Mouse (Mus musculus): ENCODE data around the gene Gm28729. TPM values are rescaled to one million over a fixed set of nuclear protein-coding genes. Genes with fewer than 3 reads are reported as not detected.
"Not testable (repeated sequence)": the region's sequence is repeated elsewhere in the genome, so short reads cannot be mapped to it uniquely, and the experiment has no call there.

Gm28729 gene
- polyA plus RNA-seq, 1 experiment = 0.19 TPM

DNA sequence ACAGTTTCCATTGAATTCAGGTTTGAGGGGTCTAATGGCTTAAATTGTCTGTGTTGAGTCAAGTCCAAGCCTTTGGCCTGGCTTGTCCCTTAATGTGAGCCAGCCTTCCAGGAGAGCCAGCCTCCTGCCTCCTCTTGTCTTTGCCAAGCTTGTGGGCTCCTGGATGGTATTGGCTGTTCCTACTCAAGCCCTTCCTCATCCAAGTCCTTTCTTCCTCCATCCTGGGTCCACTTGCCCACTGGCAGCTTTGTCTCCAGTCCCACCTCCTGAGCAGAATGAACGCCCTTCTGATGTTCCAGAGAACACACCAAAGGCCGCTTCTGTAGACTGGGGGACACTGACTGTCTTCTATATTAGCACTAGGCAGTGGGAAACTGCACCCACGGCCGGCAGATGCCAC is 19.9 kb downstream of the Gm28729 start:
- Histone ChIP-seq H3K4me1 (ENCODE audit: control insufficient read depth, insufficient read depth, low read length) (peaks cover 2% of the 10 kb centered on the region), H3K4me3 (ENCODE audit: insufficient read depth, low read length) (no peak overlapping the region), H3K27ac (ENCODE audit: insufficient read depth, low read length) (no peak overlapping the region)
- TF ChIP-seq CTCF (IDR thresholded peaks at IDR 0.05; ENCODE audit: extremely low read depth, insufficient read depth, low read length) (no peak), POLR2A (IDR thresholded peaks at IDR 0.05; ENCODE audit: extremely low read depth, insufficient read depth, low read length) (no peak)

GRCm38 (mm10) chr9:96504116-96504895 is 20.8 kb downstream of the Gm28729 start:
- peaks cover 2% of the 10 kb centered on the region for H3K4me1 ChIP-seq (ENCODE audit: control insufficient read depth, insufficient read depth, low read length)
- H3K27ac ChIP-seq (ENCODE audit: insufficient read depth, low read length) = no peak overlapping the region
- no peak overlapping the region for H3K4me3 ChIP-seq (ENCODE audit: insufficient read depth, low read length)
- TF ChIP-seq POLR2A (IDR thresholded peaks at IDR 0.05; ENCODE audit: extremely low read depth, insufficient read depth, low read length) (no peak), CTCF (IDR thresholded peaks at IDR 0.05; ENCODE audit: extremely low read depth, insufficient read depth, low read length) (no peak)

DNA sequence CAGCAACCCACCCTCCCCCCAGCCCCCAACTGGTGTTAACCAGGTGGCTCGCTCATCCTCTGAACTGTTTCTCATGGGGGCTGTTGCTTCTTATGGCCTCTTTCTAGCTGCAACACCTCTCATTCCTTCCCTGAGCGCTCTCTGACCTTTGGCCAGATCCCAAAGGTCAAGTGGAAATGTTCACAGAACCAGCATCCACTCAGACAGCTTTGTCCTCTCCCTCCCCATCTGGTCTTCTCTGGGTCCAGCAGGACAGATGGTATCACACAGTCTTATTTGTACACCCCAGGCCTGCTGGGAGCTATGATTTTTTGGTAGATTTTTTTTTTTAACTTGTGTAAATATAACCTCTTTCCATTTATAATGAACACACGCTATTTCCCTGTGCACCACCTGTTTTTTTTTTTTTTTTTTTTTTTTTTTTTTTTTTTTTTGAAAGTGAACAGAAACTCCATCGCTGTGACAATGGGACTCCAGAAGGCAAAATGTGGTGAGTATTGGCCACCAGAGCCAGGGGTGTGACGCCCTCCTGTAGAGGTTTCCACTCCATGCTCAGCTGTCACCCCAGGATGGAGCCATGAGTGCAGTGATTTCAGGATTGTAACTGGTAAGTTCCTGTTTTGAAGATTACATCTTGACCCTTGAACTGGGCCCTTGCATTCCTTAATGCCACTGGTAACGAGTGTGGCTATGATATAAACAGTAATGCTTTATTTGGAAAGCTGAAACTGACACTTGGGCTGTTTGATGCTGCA is 22.0 kb downstream of the Gm28729 start:
- H3K4me3 ChIP-seq (ENCODE audit: insufficient read depth, low read length) = no peak overlapping the region
- H3K4me1 ChIP-seq (ENCODE audit: control insufficient read depth, insufficient read depth, low read length) = peaks cover 2% of the 10 kb centered on the region
- TF ChIP-seq POLR2A (IDR thresholded peaks at IDR 0.05; ENCODE audit: extremely low read depth, insufficient read depth, low read length) (no peak), CTCF (IDR thresholded peaks at IDR 0.05; ENCODE audit: extremely low read depth, insufficient read depth, low read length) (no peak)
- no peak overlapping the region for H3K27ac ChIP-seq (ENCODE audit: insufficient read depth, low read length)

GRCm38 (mm10) chr9:96501217-96501616 is 23.8 kb downstream of the Gm28729 start:
- Histone ChIP-seq H3K4me3 (ENCODE audit: insufficient read depth, low read length) (no peak overlapping the region), H3K4me1 (ENCODE audit: control insufficient read depth, insufficient read depth, low read length) (peaks cover 2% of the 10 kb centered on the region), H3K27ac (ENCODE audit: insufficient read depth, low read length) (no peak overlapping the region)
- TF ChIP-seq POLR2A (IDR thresholded peaks at IDR 0.05; ENCODE audit: extremely low read depth, insufficient read depth, low read length) = no peak
- TF ChIP-seq CTCF (IDR thresholded peaks at IDR 0.05; ENCODE audit: extremely low read depth, insufficient read depth, low read length) = no peak

GRCm38 (mm10) chr9:96493212-96493611 is 31.9 kb downstream of the Gm28729 start:
- no peak overlapping the region for H3K4me3 ChIP-seq (ENCODE audit: insufficient read depth, low read length)
- TF ChIP-seq POLR2A (IDR thresholded peaks at IDR 0.05; ENCODE audit: extremely low read depth, insufficient read depth, low read length) (no peak), CTCF (IDR thresholded peaks at IDR 0.05; ENCODE audit: extremely low read depth, insufficient read depth, low read length) (no peak)

DNA sequence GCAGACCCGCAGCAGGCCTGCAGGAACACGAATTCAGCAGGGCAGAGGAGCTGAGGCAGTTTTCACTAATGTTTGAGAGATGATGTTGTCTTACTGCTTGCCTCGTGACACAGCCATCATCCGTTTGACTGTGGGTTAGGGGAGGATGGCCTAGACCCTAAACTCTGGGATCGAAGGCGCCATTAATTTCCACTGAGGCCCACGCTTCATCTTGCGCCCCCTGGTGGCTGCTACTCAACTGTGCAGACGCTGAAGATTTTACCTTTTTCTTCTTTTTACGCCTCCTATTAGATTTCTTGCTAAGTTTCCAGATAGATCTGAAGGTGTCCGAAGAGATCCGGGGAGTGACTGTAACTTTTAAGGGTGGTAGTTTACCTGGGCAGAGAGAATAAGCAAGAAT is 33.3 kb downstream of the Gm28729 start:
- no peak overlapping the region for H3K4me3 ChIP-seq (ENCODE audit: insufficient read depth, low read length)
- no peaks in the 10 kb centered on the region for H3K4me1 ChIP-seq (ENCODE audit: control insufficient read depth, insufficient read depth, low read length)
- no peak overlapping the region for H3K27ac ChIP-seq (ENCODE audit: insufficient read depth, low read length)
- peak; percentile 55; the same call in 1 of the 2 replicates for TF ChIP-seq CTCF (IDR thresholded peaks at IDR 0.05; ENCODE audit: extremely low read depth, insufficient read depth, low read length)
- no peak for TF ChIP-seq POLR2A (IDR thresholded peaks at IDR 0.05; ENCODE audit: extremely low read depth, insufficient read depth, low read length)

More at GRCm38 (mm10) chr9:96493212-96493611, 31.9 kb downstream of the Gm28729 start:
- H3K4me1 ChIP-seq (ENCODE audit: control insufficient read depth, insufficient read depth, low read length) = no peaks in the 10 kb centered on the region
- no peak overlapping the region for H3K27ac ChIP-seq (ENCODE audit: insufficient read depth, low read length)

- not testable (repeated sequence) for H3K4me3 ChIP-seq (ENCODE audit: insufficient read depth, low read length); H3K27ac ChIP-seq (ENCODE audit: insufficient read depth, low read length); H3K4me1 ChIP-seq (ENCODE audit: control insufficient read depth, insufficient read depth, low read length)
Observed at GRCm38 (mm10) chr9:96487869-96488268, 37.2 kb downstream of the Gm28729 start.

DNA sequence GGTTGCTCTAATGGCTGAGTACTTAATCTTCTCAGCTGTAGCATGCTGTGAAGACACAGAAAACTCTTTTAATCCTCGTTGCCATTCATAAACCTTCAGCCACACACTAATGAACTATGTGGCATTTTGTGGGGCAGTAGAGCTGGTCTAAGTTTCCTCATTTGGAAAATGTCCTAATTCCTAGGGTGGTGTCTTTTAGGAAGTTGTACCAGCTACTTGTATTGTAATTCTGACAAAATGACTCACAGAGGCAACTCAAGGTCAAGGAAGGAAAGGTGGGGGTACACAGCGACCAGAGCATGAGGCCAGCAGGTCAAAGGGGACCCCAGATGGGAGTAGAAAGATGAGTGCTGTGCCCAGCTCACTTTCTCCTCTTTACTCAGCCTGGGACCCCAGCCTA is 41.4 kb downstream of the Gm28729 start:
- H3K4me3 ChIP-seq (ENCODE audit: insufficient read depth, low read length) = no peak overlapping the region
- TF ChIP-seq CTCF (IDR thresholded peaks at IDR 0.05; ENCODE audit: extremely low read depth, insufficient read depth, low read length) = no peak
- TF ChIP-seq POLR2A (IDR thresholded peaks at IDR 0.05; ENCODE audit: extremely low read depth, insufficient read depth, low read length) = no peak
- H3K27ac ChIP-seq (ENCODE audit: insufficient read depth, low read length) = no peak overlapping the region
- H3K4me1 ChIP-seq (ENCODE audit: control insufficient read depth, insufficient read depth, low read length) = no peaks in the 10 kb centered on the region

DNA sequence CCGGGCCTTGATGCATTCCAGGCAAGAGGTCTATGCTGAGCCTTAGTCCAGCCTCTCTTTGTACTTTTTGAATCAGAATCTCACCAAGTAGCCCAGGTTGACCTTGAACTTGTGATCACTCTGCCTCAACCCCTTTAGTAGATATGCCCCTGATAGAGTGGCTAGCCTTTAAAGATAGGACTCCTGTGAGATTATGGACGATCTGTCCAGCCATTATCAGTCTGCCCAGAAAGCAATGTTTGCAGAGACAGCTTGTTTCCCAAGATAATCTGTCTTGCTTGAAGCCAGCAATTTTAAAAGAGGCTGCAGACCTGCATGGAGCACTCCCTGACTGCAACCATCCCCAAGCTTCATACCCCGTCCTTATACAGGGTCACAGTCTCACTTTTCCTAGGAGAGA is 42.0 kb downstream of the Gm28729 start:
- Histone ChIP-seq H3K4me1 (ENCODE audit: control insufficient read depth, insufficient read depth, low read length) (no peaks in the 10 kb centered on the region), H3K27ac (ENCODE audit: insufficient read depth, low read length) (no peak overlapping the region), H3K4me3 (ENCODE audit: insufficient read depth, low read length) (no peak overlapping the region)
- no peak for TF ChIP-seq CTCF (IDR thresholded peaks at IDR 0.05; ENCODE audit: extremely low read depth, insufficient read depth, low read length)
- no peak for TF ChIP-seq POLR2A (IDR thresholded peaks at IDR 0.05; ENCODE audit: extremely low read depth, insufficient read depth, low read length)

Data from cortical plate, adult 2 months (tissue).